Mouse (Mus musculus) thymus, postnatal 10 days (tissue): Measurements from ENCODE around the gene Ttll11.

Source experiments
- DNase-seq, 2 experiments: peaks; one replicate each; pipeline ENCODE4 v3.0.0; 2021; ENCODE audit warnings: low spot score in 2 of 2

Gene Ttll11

GRCm38 (mm10) chr2:35768538-35769238, 211.0 kb downstream of the Ttll11 start:
- DNase-seq: no peak

GRCm38 (mm10) chr2:35767834-35768537, 211.7 kb downstream of the Ttll11 start:
- no peak for DNase-seq

GRCm38 (mm10) chr2:35764328-35764727, 215.4 kb downstream of the Ttll11 start:
- no peak for DNase-seq

GRCm38 (mm10) chr2:35763818-35764217, 215.9 kb downstream of the Ttll11 start:
- DNase-seq: no peak

GRCm38 (mm10) chr2:35761458-35761857, 218.3 kb downstream of the Ttll11 start:
- DNase-seq: no peak

GRCm38 (mm10) chr2:35760867-35761266, 218.8 kb downstream of the Ttll11 start:
- DNase-seq: no peak

- no peak for DNase-seq
These were observed 219.4 kb downstream of the Ttll11 start for GRCm38 (mm10) chr2:35760352-35760751.

GRCm38 (mm10) chr2:35756467-35756866, 223.2 kb downstream of the Ttll11 start:
- no peak for DNase-seq

GRCm38 (mm10) chr2:35751781-35752505, 227.8 kb downstream of the Ttll11 start:
- DNase-seq: no peak

- DNase-seq: no peak
These were observed 229.1 kb downstream of the Ttll11 start for GRCm38 (mm10) chr2:35750533-35751141.

- DNase-seq: no peak
These were observed 232.2 kb downstream of the Ttll11 start for GRCm38 (mm10) chr2:35747371-35748035.

GRCm38 (mm10) chr2:35746638-35747037, 233.1 kb downstream of the Ttll11 start:
- DNase-seq: no peak

- DNase-seq: no peak
These were observed 233.8 kb downstream of the Ttll11 start for GRCm38 (mm10) chr2:35745876-35746275.

- DNase-seq: no peak
These were observed 240.0 kb downstream of the Ttll11 start for GRCm38 (mm10) chr2:35739669-35740254.

GRCm38 (mm10) chr2:35737467-35738027, 242.2 kb downstream of the Ttll11 start:
- DNase-seq: no peak

- DNase-seq: no peak
These were observed 243.7 kb downstream of the Ttll11 start for GRCm38 (mm10) chr2:35736061-35736460.

- no peak for DNase-seq
These were observed 244.7 kb downstream of the Ttll11 start for GRCm38 (mm10) chr2:35735001-35735400.

- no peak for DNase-seq
These were observed 247.9 kb downstream of the Ttll11 start for GRCm38 (mm10) chr2:35731671-35732449.

GRCm38 (mm10) chr2:35729077-35730065, 250.3 kb downstream of the Ttll11 start:
- DNase-seq: no peak
